Mouse (Mus musculus) thymus, adult 2 months (tissue): ENCODE results near the gene Dagla.

Experiments used
- CTCF ChIP-seq: fragments of 200-500 bp; IDR thresholded peaks from 2 replicates; pipeline ENCODE4 v1.5.1; 2012; ENCODE audit warnings: mild to moderate bottlenecking, control low read depth, low read length, moderate library complexity, borderline replicate concordance; ENCODE audit not compliant: control insufficient read depth, poor library complexity, insufficient read depth; ENCODE audit errors: extremely low read depth
- POLR2A ChIP-seq: fragments of 200-500 bp; IDR thresholded peaks from 2 replicates; pipeline ENCODE4 v1.6.1; 2012; ENCODE audit warnings: mild to moderate bottlenecking, low read length, control low read depth, moderate library complexity; ENCODE audit not compliant: control insufficient read depth, poor library complexity, insufficient read depth; ENCODE audit errors: extremely low read depth

DNA sequence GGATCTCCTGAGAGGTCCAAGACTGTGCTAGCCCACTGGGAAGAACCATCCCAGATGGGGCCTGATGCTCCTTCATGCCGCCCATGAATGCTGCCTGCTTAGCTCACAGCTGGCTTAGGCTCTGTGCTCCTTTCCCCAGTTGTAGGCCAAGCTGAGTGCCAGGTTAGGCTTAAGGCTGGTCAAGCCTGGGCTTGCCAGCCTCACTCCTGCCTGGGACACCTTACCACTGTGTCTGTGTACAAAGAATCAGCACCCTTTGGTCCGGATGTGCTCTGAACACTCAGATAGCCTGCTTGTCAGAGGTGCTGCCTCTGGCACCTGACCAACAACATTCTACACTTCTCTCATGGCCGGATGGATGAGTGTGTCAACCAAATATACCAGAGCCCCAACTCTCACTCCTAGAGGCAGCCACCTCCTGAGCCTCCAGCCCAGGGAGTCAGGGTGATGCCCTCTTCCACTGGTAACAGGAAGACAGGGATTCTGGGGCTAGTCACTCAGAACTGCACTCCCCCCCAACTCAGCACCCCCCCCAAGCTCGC, 15.0 kb downstream of the Dagla start:
- no peak for TF ChIP-seq CTCF
- TF ChIP-seq POLR2A = no peak
